Mouse (Mus musculus): ENCODE measurements around the gene Armh3.

DNA sequence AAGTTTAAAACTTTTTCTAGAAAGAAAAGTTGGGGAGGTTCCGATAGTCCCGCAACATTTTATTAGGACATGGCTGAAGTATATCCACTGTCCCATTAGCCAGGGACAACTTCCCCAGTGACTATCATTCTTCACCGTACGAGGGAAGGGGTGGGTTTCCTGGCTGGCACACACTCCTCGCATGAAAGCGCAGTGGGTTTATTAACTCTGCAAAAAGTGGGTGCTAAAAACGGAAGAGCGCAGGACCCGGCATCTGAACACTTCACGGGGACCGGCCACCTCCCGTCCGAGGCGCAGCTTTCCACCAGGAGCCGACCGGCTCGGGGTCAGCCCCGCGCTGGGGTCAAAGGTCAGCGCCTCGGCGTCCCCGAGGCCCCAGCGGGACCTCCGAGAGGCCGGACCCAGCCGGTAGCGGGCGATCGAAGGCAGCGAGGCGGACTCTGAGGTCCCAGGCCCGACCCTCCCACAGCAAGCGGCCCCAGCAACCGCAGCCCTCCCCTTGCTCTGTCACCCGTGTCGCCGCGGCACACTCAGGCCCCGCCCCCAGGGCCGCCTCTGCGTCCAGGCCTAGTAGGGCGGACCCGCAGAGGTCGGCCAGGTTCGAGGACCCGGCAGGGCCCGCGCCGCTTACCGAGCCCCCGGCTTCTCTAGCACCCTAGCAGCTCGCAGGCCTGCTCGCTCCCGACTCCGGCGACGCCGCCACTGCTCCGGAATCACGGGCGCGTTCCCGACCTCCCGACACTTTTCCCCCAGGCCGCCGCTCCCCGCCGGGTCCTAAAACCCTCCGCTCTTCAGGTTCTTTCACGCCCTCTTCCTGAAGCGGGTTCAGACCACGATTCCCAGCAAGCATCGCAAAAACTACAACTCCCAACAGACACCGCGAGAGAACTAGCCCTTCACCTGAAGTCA lies at the start of gene Armh3:
- no peak for TF ChIP-seq CTCF (IDR thresholded peaks at IDR 0.05; ENCODE audit: borderline replicate concordance, control insufficient read depth, extremely low read depth, insufficient read depth, low read length, poor library complexity)
- TF ChIP-seq POLR2A (IDR thresholded peaks at IDR 0.05; ENCODE audit: control insufficient read depth, extremely low read depth, insufficient read depth, low read length, poor library complexity): 0 out of 2 replicates have a peak, but pooled peaks have one; percentile 19

Data from thymus, adult 2 months (tissue).